Mouse (Mus musculus): ENCODE results near the gene Nr1i3.

The Nr1i3 gene

GRCm38 (mm10) chr1:171213801-171214496 is at the start of gene Nr1i3:
Gene Nr1i3, plus strand, starts transcription at chr1:171213970.
- no peak for DNase-seq (ENCODE audit: low spot score)

- DNase-seq (ENCODE audit: low spot score), result no peak
These were observed 49.5 kb upstream of the Nr1i3 start for GRCm38 (mm10) chr1:171164258-171164657.

GRCm38 (mm10) chr1:171165629-171166345 is 48.0 kb upstream of the Nr1i3 start:
- DNase-seq (ENCODE audit: low spot score), result no peak

GRCm38 (mm10) chr1:171168906-171169305 is 44.9 kb upstream of the Nr1i3 start:
- DNase-seq (ENCODE audit: low spot score), result no peak

- DNase-seq (ENCODE audit: low spot score), result no peak
These were observed 43.9 kb upstream of the Nr1i3 start for GRCm38 (mm10) chr1:171169913-171170312.

- DNase-seq (ENCODE audit: low spot score), result no peak
These were observed 42.6 kb upstream of the Nr1i3 start for GRCm38 (mm10) chr1:171171138-171171537.

GRCm38 (mm10) chr1:171172779-171173178 is 41.0 kb upstream of the Nr1i3 start:
- no peak for DNase-seq (ENCODE audit: low spot score)

- no peak for DNase-seq (ENCODE audit: low spot score)
These were observed 34.1 kb upstream of the Nr1i3 start for GRCm38 (mm10) chr1:171179487-171180171.

- no peak for DNase-seq (ENCODE audit: low spot score)
These were observed 30.7 kb upstream of the Nr1i3 start for GRCm38 (mm10) chr1:171183025-171183424.

- peak; percentile 23 for DNase-seq (ENCODE audit: low spot score)
These were observed 30.1 kb upstream of the Nr1i3 start for GRCm38 (mm10) chr1:171183620-171184019.

GRCm38 (mm10) chr1:171184314-171184713 is 29.5 kb upstream of the Nr1i3 start:
- no peak for DNase-seq (ENCODE audit: low spot score)

GRCm38 (mm10) chr1:171185655-171186054 is 28.1 kb upstream of the Nr1i3 start:
- no peak for DNase-seq (ENCODE audit: low spot score)

- no peak for DNase-seq (ENCODE audit: low spot score)
These were observed 25.7 kb upstream of the Nr1i3 start for GRCm38 (mm10) chr1:171187851-171188700.

GRCm38 (mm10) chr1:171189046-171189445 is 24.7 kb upstream of the Nr1i3 start:
- no peak for DNase-seq (ENCODE audit: low spot score)

- no peak for DNase-seq (ENCODE audit: low spot score)
These were observed 24.2 kb upstream of the Nr1i3 start for GRCm38 (mm10) chr1:171189476-171190114.

- DNase-seq (ENCODE audit: low spot score), result no peak
These were observed 22.9 kb upstream of the Nr1i3 start for GRCm38 (mm10) chr1:171190832-171191231.

- DNase-seq (ENCODE audit: low spot score), result no peak
These were observed 21.5 kb upstream of the Nr1i3 start for GRCm38 (mm10) chr1:171192283-171192682.

GRCm38 (mm10) chr1:171193093-171193840 is 20.5 kb upstream of the Nr1i3 start:
- no peak for DNase-seq (ENCODE audit: low spot score)

- DNase-seq (ENCODE audit: low spot score), result no peak
These were observed 19.6 kb upstream of the Nr1i3 start for GRCm38 (mm10) chr1:171193911-171194830.

Data from layer of hippocampus, adult 11-12 months (tissue).